Mouse (Mus musculus) lung, embryonic 14.5 days (tissue): ENCODE results near the gene Prr14. TPM values are rescaled to one million over a fixed set of nuclear protein-coding genes. Genes with fewer than 3 reads are reported as not detected.

Experiments
- ATAC-seq: fragments of 200-750 bp; cut with Nextera tagmentation; 2 replicates; pipeline ENCODE4 v1.8.0; 2017; ENCODE audit warnings: mild to moderate bottlenecking, moderate TSS enrichment, moderate library complexity; ENCODE audit not compliant: insufficient read depth
- DNase-seq: peaks from one replicate; pipeline ENCODE4 v3.0.0-alpha.2; 2015
- H3K27ac ChIP-seq: fragments of 300-500 bp; sonication (generic); 2 replicates; pipeline ENCODE4 v1.5.1; 2014; ENCODE audit warnings: low read depth, mild to moderate bottlenecking, moderate library complexity
- H3K27me3 ChIP-seq: fragments of 300-500 bp; sonication (generic); 2 replicates; pipeline ENCODE4 v1.6.1; 2014; ENCODE audit warnings: low read length, control low read depth; ENCODE audit not compliant: insufficient read depth
- H3K36me3 ChIP-seq: fragments of 300-500 bp; sonication (generic); 2 replicates; pipeline ENCODE4 v1.6.1; 2014; ENCODE audit warnings: control low read depth; ENCODE audit not compliant: insufficient read depth
- H3K4me1 ChIP-seq: fragments of 300-500 bp; sonication (generic); 2 replicates; pipeline ENCODE4 v1.6.1; 2014; ENCODE audit warnings: antibody characterized with exemption, control low read depth; ENCODE audit not compliant: insufficient read depth
- H3K4me2 ChIP-seq: fragments of 300-500 bp; sonication (generic); 2 replicates; pipeline ENCODE4 v1.6.1; 2014; ENCODE audit warnings: mild to moderate bottlenecking
- H3K4me3 ChIP-seq: fragments of 300-500 bp; sonication (generic); 2 replicates; pipeline ENCODE4 v1.5.1; 2014; ENCODE audit warnings: low read depth, low read length
- H3K9ac ChIP-seq: fragments of 300-500 bp; sonication (generic); 2 replicates; pipeline ENCODE4 v1.6.1; 2014
- H3K9me3 ChIP-seq: fragments of 300-500 bp; sonication (generic); 2 replicates; pipeline ENCODE4 v1.6.1; 2016; ENCODE audit warnings: low read depth, low read length, control low read depth
- CTCF ChIP-seq: IDR thresholded peaks from 2 replicates; pipeline ENCODE4 v1.5.1; 2016; ENCODE audit warnings: antibody characterized with exemption, low read depth
- WGBS: fragments of 180-500 bp; shearing (Covaris S2); extraction: QIAGEN DNeasy Blood & Tissue Kit; methylation state at CpG from one replicate; pipeline ENCODE4 v1.1.7; 2014; 5-methylcytosine and 5-hydroxymethylcytosine counted together
- polyA plus RNA-seq: library from polyadenylated mRNA; unstranded; fragments of >200 nt; fragmentation: Nextera tagmentation; extraction: Ambion mirVana; gene quantifications from 2 replicates; pipeline ENCODE4 v1.2.1, GENCODE M21; 2014

Prr14 gene
- polyA plus RNA-seq, 1 experiment from 2014 or later: 44.3 TPM

DNA sequence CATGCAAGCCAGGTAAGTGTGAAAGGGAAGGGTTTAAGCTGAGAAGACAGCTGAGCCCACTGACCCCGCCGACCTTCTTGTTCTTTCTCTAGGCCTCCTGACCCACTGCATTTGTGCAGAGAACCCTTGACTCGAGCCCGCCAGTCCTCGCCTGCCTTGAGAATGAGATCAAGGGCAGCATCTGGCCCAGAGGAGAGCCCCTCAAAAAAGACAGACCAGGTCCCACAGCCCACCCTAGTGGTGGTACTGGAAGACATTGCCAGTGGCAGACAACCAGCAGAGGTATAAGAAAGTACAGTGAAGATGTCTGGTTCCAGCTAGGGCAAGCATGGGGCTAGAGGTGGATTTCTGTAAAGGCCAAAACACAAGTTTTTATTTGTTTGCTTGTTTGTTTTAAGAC is 14.3 kb downstream of the Prr14 start:
- H3K9ac ChIP-seq: no peak overlapping the region
- no peaks in the 10 kb centered on the region for H3K9me3 ChIP-seq
- H3K36me3 ChIP-seq: peaks cover 41% of the 10 kb centered on the region
- WGBS: 85% methylated on average over 5 of the region's 5 CpGs
- DNase-seq (peak; percentile 20), ATAC-seq (no peak)
- H3K4me1 ChIP-seq: peaks cover 9% of the 10 kb centered on the region
- TF ChIP-seq CTCF: peak; percentile 34; the same call in 1 of the 2 replicates
- H3K27ac ChIP-seq: no peak overlapping the region
- H3K4me2 ChIP-seq: no peak overlapping the region
- no peaks in the 10 kb centered on the region for H3K27me3 ChIP-seq
- no peak overlapping the region for H3K4me3 ChIP-seq

DNA sequence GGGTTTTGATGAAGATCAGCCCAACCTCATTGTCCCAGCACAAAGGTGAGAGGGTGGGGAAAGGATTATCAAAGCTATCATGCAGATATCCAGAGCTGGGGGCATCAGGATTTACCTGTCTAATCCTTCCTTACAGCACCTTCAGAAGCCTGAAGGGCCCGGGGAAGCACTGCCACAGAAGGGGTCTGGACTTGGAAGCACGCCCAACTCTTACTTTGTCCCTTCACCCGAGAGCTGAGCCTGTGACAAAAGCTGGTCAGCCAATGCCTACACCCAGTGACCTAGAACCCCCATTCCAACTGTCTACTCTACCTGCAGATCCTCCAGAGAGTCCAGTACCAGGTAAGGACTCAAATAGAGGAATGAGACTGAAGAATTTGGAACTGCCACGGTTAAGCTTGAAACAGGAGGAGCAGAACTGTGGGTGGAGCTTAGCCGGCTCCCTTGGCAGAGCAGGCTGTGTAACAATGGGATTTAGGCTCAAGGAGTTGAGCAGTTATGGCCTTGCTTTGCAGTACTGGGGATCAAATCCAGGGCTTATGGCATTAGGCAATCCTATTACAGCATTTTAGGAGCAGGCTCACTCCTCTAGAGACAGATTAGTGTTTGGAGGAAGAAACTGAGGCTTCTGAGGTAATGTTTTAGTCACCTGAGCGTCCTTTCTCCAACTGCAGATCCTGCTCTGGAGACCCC is 15.1 kb downstream of the Prr14 start:
- Histone ChIP-seq H3K27me3 (no peaks in the 10 kb centered on the region), H3K4me3 (no peak overlapping the region), H3K9ac (no peak overlapping the region), H3K27ac (no peak overlapping the region), H3K4me2 (no peak overlapping the region), H3K36me3 (peaks cover 38% of the 10 kb centered on the region), H3K4me1 (peaks cover 9% of the 10 kb centered on the region), H3K9me3 (no peaks in the 10 kb centered on the region)
- DNase-seq: no peak
- no peak for ATAC-seq
- WGBS: 71% methylated on average over 6 of the region's 6 CpGs
- no peak for TF ChIP-seq CTCF

DNA sequence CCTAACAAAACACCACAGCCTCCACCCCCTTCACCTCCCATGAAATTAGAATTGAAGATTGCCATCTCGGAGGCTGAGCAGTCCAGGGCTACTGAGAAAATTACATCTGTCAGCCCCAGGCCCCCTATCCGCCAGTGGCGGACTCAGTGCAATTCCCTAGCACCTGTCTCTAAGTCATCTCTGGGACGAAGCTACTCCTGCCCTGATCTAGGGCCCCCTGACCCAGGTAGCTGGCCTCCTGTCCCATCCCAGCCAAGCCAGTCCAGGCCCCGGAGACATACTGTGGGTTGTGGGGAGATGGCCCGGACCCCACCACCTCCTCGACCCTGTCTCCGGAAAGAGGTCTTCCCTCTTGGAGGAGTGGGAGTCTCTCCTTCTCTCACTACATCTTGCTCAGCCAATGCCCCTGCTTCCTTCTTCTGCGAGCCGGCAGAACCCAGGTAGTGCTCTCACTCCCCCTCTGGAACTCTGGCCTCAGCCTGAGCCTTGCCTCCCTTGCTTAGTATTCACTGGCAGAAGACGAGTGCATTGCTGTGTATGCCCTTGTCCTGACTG is 15.9 kb downstream of the Prr14 start:
- H3K9ac ChIP-seq: no peak overlapping the region
- H3K27ac ChIP-seq: no peak overlapping the region
- H3K27me3 ChIP-seq: no peaks in the 10 kb centered on the region
- peaks cover 41% of the 10 kb centered on the region for H3K36me3 ChIP-seq
- ATAC-seq (no peak), DNase-seq (no peak)
- H3K4me2 ChIP-seq: no peak overlapping the region
- TF ChIP-seq CTCF: no peak
- H3K4me1 ChIP-seq: peaks cover 14% of the 10 kb centered on the region
- H3K9me3 ChIP-seq: no peaks in the 10 kb centered on the region
- WGBS: 93% methylated on average over 11 of the region's 11 CpGs
- H3K4me3 ChIP-seq: no peak overlapping the region

DNA sequence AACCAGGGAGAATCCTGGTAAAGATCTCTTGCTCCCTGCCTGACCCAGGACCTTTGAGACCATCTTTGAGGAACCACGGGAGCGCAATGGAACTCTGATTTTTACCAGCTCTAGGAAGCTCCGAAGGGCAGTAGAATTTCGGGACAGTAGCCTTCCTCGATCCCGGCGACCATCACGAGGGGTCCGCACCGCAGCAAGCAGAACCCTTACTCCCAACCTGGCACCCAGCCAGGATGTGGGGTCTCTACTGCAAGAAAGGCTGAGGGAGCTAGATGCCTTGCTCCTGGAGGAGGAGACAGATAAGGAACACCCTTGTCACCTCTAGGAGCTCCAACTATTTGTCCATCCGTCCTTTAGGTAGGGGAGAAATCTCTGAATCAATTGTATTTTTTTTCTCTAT is 16.9 kb downstream of the Prr14 start:
- Histone ChIP-seq H3K9me3 (no peaks in the 10 kb centered on the region), H3K4me3 (no peak overlapping the region), H3K4me2 (no peak overlapping the region), H3K9ac (no peak overlapping the region), H3K27ac (no peak overlapping the region), H3K27me3 (no peaks in the 10 kb centered on the region), H3K4me1 (peaks cover 21% of the 10 kb centered on the region), H3K36me3 (peaks cover 51% of the 10 kb centered on the region)
- TF ChIP-seq CTCF: no peak
- 95% methylated on average over 11 of the region's 11 CpGs for WGBS
- no peak for ATAC-seq
- no peak for DNase-seq

DNA sequence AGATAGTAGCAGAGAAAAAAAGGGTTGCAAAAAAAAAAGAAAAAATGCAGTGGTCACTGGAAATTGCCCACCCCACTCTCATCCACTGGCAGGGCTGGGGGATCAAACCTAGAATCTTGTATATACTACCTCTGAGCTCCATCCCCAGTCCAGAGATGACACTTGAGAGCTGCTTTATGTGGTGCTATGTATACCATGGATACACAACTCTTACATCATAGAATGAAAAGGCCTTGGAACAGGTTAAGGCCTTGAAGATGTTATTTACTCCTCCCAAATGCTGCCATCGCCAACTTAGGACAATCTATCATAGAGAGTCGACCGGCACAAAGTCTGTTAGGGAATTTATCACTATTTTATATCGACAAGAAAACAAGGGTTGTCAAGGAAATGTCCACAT is 17.4 kb downstream of the Prr14 start:
- ATAC-seq (no peak), DNase-seq (no peak)
- H3K4me1 ChIP-seq: peaks cover 21% of the 10 kb centered on the region
- peaks cover 56% of the 10 kb centered on the region for H3K36me3 ChIP-seq
- H3K9ac ChIP-seq: peak overlapping the region; percentile 47
- H3K27ac ChIP-seq: peak overlapping the region; percentile 94; the same call in 1 of the 2 replicates
- no peaks in the 10 kb centered on the region for H3K27me3 ChIP-seq
- 59% methylated on average over 4 of the region's 4 CpGs for WGBS
- peak overlapping the region; percentile 72 for H3K4me2 ChIP-seq
- no peaks in the 10 kb centered on the region for H3K9me3 ChIP-seq
- TF ChIP-seq CTCF: no peak
- H3K4me3 ChIP-seq: peak overlapping the region; percentile 99

DNA sequence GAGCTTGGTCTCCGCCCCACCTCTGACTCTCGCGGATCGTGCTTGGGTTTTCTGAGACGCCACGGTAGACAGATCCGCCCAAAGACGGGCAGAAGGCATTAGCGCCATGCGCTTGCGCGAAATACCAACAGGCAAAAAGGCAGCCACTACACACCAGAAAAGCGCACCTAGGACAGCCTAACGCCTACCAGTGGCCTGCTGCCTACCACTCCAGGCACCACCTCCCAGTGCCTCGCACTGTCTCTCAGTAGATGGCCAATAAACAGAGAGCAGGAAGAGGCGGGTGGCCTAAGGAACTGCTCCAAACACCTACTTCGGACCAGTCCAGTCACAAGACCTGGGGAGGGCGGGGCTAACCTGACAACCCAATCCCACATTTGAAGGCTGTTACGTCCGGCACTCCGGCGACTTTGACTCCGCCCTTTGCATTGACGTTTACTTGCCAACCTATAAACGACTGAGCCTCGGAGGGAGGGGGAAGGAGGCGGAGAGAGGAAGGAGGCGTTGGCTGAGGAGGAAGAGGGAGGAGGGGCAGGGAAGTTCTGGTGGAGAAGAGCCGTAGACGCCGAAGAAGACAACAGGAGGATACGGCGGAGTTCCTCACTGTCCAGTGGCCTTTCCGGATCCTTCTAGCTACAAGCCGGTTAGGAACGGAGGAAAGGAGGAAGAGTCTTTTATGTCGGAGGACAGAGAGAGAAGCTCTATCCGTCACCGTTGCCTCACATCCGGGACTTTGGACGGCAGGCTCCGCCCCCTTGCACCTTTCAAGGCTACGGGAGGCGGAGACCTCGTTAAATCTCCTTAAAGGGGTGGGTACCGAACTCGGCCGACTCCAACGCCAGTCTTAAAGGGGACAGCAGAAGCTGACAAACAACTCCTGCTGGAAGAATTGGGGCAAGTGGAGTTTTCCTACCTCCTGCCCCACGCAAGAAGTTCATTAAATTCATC is 18.6 kb downstream of the Prr14 start:
- peak; percentile 93 for ATAC-seq

More for the DNA sequence above, 18.6 kb downstream of the Prr14 start:
- no peaks in the 10 kb centered on the region for H3K9me3 ChIP-seq
- peak; percentile 18; the same call in 1 of the 2 replicates for TF ChIP-seq CTCF
- peak; percentile 100 for DNase-seq
- H3K4me1 ChIP-seq: peaks cover 15% of the 10 kb centered on the region
- under 1% methylated on average over 50 of the region's 50 CpGs for WGBS
- peaks cover 68% of the 10 kb centered on the region for H3K36me3 ChIP-seq
- peak overlapping the region; percentile 94 for H3K27ac ChIP-seq
- peak overlapping the region; percentile 72 for H3K4me2 ChIP-seq
- H3K9ac ChIP-seq: peak overlapping the region; percentile 94
- H3K4me3 ChIP-seq: peak overlapping the region; percentile 99
- H3K27me3 ChIP-seq: no peaks in the 10 kb centered on the region
